Mouse (Mus musculus): ENCODE results near the gene Mfap2.

Mfap2 gene

GRCm38 (mm10) chr4:140988706-140989290 is 21.4 kb upstream of the Mfap2 start:
- DNase-seq: no peak

GRCm38 (mm10) chr4:140989447-140989846 is 20.8 kb upstream of the Mfap2 start:
- DNase-seq: no peak

GRCm38 (mm10) chr4:140992215-140992614 is 18.0 kb upstream of the Mfap2 start:
- DNase-seq: no peak

GRCm38 (mm10) chr4:140993846-140994245 is 16.4 kb upstream of the Mfap2 start:
- no peak for DNase-seq

GRCm38 (mm10) chr4:140995811-140996210 is 14.4 kb upstream of the Mfap2 start:
- no peak for DNase-seq

- no peak for DNase-seq
Observed at GRCm38 (mm10) chr4:140996812-140997211, 13.4 kb upstream of the Mfap2 start.

- no peak for DNase-seq
Observed at GRCm38 (mm10) chr4:141005983-141006382, 4.2 kb upstream of the Mfap2 start.

- DNase-seq: peak; percentile 46
Observed at GRCm38 (mm10) chr4:141008028-141008427, 2.2 kb upstream of the Mfap2 start.

- DNase-seq: no peak
Observed at GRCm38 (mm10) chr4:141010526-141010925, 308 bp downstream of the Mfap2 start.

- no peak for DNase-seq
Observed at GRCm38 (mm10) chr4:141010941-141011429, 767 bp downstream of the Mfap2 start.

GRCm38 (mm10) chr4:141011556-141012328 is 1.5 kb downstream of the Mfap2 start:
- DNase-seq: no peak

- DNase-seq: no peak
Observed at GRCm38 (mm10) chr4:141012558-141012957, 2.3 kb downstream of the Mfap2 start.

- DNase-seq: no peak
Observed at GRCm38 (mm10) chr4:141014114-141014513, 3.9 kb downstream of the Mfap2 start.

- no peak for DNase-seq
Observed at GRCm38 (mm10) chr4:141014856-141015255, 4.6 kb downstream of the Mfap2 start.

GRCm38 (mm10) chr4:141015356-141015755 is 5.1 kb downstream of the Mfap2 start:
- DNase-seq: no peak

- no peak for DNase-seq
Observed at GRCm38 (mm10) chr4:141016311-141016710, 6.1 kb downstream of the Mfap2 start.

GRCm38 (mm10) chr4:141017657-141018436 is 7.6 kb downstream of the Mfap2 start:
- DNase-seq: no peak

GRCm38 (mm10) chr4:141020220-141020619 is 10.0 kb downstream of the Mfap2 start:
- no peak for DNase-seq

GRCm38 (mm10) chr4:141020811-141021613 is 10.8 kb downstream of the Mfap2 start:
- no peak for DNase-seq

GRCm38 (mm10) chr4:141021614-141021929 is 11.4 kb downstream of the Mfap2 start:
- no peak for DNase-seq

GRCm38 (mm10) chr4:141024052-141024451 is 13.8 kb downstream of the Mfap2 start:
- DNase-seq: no peak

GRCm38 (mm10) chr4:141024992-141025391 is 14.8 kb downstream of the Mfap2 start:
- DNase-seq: no peak
